Mouse (Mus musculus): ENCODE data around the gene Mast4.

DNA sequence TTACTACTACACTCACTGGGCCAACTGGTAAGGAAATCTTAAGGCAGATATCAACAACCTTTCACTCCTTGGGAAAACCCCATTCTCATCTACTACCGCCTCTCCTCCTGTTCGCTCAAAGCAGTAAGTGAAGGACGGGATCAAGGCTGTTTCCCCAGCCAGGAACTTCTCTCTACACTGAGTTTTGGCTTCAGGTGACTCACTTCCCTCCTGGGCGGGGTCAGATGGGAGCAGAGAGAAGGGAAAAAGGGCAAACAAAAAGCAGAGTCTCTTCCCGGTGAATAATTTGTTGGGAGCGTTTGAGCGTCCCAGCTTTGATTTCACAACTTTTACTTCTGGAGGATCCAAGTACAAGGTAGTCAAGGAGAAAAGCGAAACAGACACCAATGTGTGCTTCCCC, 578.2 kb downstream of the Mast4 start:
- TF ChIP-seq EP300 (IDR thresholded peaks at IDR 0.05; ENCODE audit: low read depth) (no peak), CTCF (IDR thresholded peaks at IDR 0.05; ENCODE audit: low read depth) (no peak)
